Mouse (Mus musculus) neural tube, embryonic 14.5 days (tissue): ENCODE results near the gene Msantd2. TPM values are rescaled to one million over a fixed set of nuclear protein-coding genes. Genes with fewer than 3 reads are reported as not detected.

Experiments
- ATAC-seq: fragments of 200-750 bp; cut with Nextera tagmentation; 2 replicates; pipeline ENCODE4 v1.8.0; 2017; ENCODE audit warnings: low read depth, mild to moderate bottlenecking, moderate TSS enrichment, moderate library complexity
- H3K27ac ChIP-seq: fragments of 300-500 bp; sonication (generic); 2 replicates; pipeline ENCODE4 v1.5.1; 2014; ENCODE audit warnings: low read depth, mild to moderate bottlenecking, control low read depth, low read length, moderate library complexity, mixed read lengths
- H3K27me3 ChIP-seq: fragments of 300-500 bp; sonication (generic); 2 replicates; pipeline ENCODE4 v1.6.1; 2014; ENCODE audit warnings: low read length; ENCODE audit not compliant: control insufficient read depth, insufficient read depth
- H3K36me3 ChIP-seq: fragments of 300-500 bp; sonication (generic); 2 replicates; pipeline ENCODE4 v1.6.1; 2014; ENCODE audit warnings: low read length, mixed read lengths; ENCODE audit not compliant: control insufficient read depth, insufficient read depth
- H3K4me1 ChIP-seq: fragments of 300-500 bp; sonication (generic); 2 replicates; pipeline ENCODE4 v1.6.1; 2014; ENCODE audit warnings: low read length; ENCODE audit not compliant: control insufficient read depth, insufficient read depth
- H3K4me2 ChIP-seq: fragments of 300-500 bp; sonication (generic); 2 replicates; pipeline ENCODE4 v1.6.1; 2014; ENCODE audit warnings: mild to moderate bottlenecking, low read depth, low read length, control low read depth
- H3K4me3 ChIP-seq: fragments of 300-500 bp; sonication (generic); 2 replicates; pipeline ENCODE4 v1.5.1; 2014; ENCODE audit warnings: low read depth, low read length, control low read depth, mixed read lengths
- H3K9ac ChIP-seq: fragments of 300-500 bp; sonication (generic); replicated peaks from 2 replicates; pipeline ENCODE4 v1.6.1; 2014; ENCODE audit warnings: low read depth, mild to moderate bottlenecking, control low read depth, low read length, mixed read lengths
- H3K9me3 ChIP-seq: fragments of 300-500 bp; sonication (generic); 2 replicates; pipeline ENCODE4 v1.6.1; 2016; ENCODE audit warnings: low read length; ENCODE audit not compliant: control insufficient read depth
- WGBS: fragments of 180-500 bp; shearing (Covaris S2); extraction: QIAGEN DNeasy Blood & Tissue Kit; methylation state at CpG from one replicate; pipeline ENCODE4 v1.1.7; 2014; 5-methylcytosine and 5-hydroxymethylcytosine counted together
- polyA plus RNA-seq: library from polyadenylated mRNA; unstranded; fragments of >200 nt; fragmentation: Nextera tagmentation; extraction: Ambion mirVana; gene quantifications from 2 replicates; pipeline ENCODE4 v1.2.1, GENCODE M21; 2014

Msantd2 gene
- polyA plus RNA-seq, 1 experiment from 2014 or later, result 36.2 TPM

- peak; percentile 47 for ATAC-seq
- H3K27ac ChIP-seq, result no peak overlapping the region
- WGBS, result 1% methylated on average over 29 of the region's 29 CpGs
- peak overlapping the region; percentile 40 for H3K4me2 ChIP-seq
- peaks cover 16% of the 10 kb centered on the region for H3K27me3 ChIP-seq
- no peaks in the 10 kb centered on the region for H3K36me3 ChIP-seq
- peak overlapping the region; percentile 11; the same call in 1 of the 2 replicates for H3K4me3 ChIP-seq
- H3K9ac ChIP-seq, result no peak overlapping the region
- peaks cover 4% of the 10 kb centered on the region; the same call in 1 of the 2 replicates for H3K4me1 ChIP-seq
- H3K9me3 ChIP-seq, result no peaks in the 10 kb centered on the region
Measured at GRCm38 (mm10) chr9:37544447-37545165, 55.5 kb downstream of the Msantd2 start.

- Histone ChIP-seq H3K9me3 (no peaks in the 10 kb centered on the region), H3K4me3 (peak overlapping the region; percentile 11; the same call in 1 of the 2 replicates), H3K36me3 (no peaks in the 10 kb centered on the region), H3K4me1 (peaks cover 4% of the 10 kb centered on the region; the same call in 1 of the 2 replicates), H3K27me3 (peaks cover 18% of the 10 kb centered on the region), H3K27ac (no peak overlapping the region), H3K9ac (no peak overlapping the region), H3K4me2 (peak overlapping the region; percentile 40)
- 3% methylated on average over 17 of the region's 17 CpGs for WGBS
- peak; percentile 68 for ATAC-seq
Measured at GRCm38 (mm10) chr9:37545166-37545610, 56.1 kb downstream of the Msantd2 start.

GRCm38 (mm10) chr9:37545847-37546452 is 56.8 kb downstream of the Msantd2 start:
- peaks cover 4% of the 10 kb centered on the region; the same call in 1 of the 2 replicates for H3K4me1 ChIP-seq
- H3K4me2 ChIP-seq, result no peak overlapping the region
- no peak overlapping the region for H3K27ac ChIP-seq
- peaks cover 25% of the 10 kb centered on the region for H3K27me3 ChIP-seq
- no peaks in the 10 kb centered on the region for H3K36me3 ChIP-seq
- H3K9me3 ChIP-seq, result no peaks in the 10 kb centered on the region
- no peak overlapping the region for H3K9ac ChIP-seq
- no peak overlapping the region for H3K4me3 ChIP-seq
- 9% methylated on average over 27 of the region's 27 CpGs for WGBS
- ATAC-seq, result no peak

GRCm38 (mm10) chr9:37546889-37547288 is 57.8 kb downstream of the Msantd2 start:
- no peak overlapping the region for H3K27ac ChIP-seq
- WGBS, result 80% methylated on average over 1 of the region's 1 CpGs
- ATAC-seq, result no peak
- H3K4me2 ChIP-seq, result no peak overlapping the region
- H3K36me3 ChIP-seq, result no peaks in the 10 kb centered on the region
- no peaks in the 10 kb centered on the region for H3K9me3 ChIP-seq
- peaks cover 4% of the 10 kb centered on the region for H3K4me1 ChIP-seq
- H3K27me3 ChIP-seq, result peaks cover 32% of the 10 kb centered on the region
- no peak overlapping the region for H3K4me3 ChIP-seq
- H3K9ac ChIP-seq, result no peak overlapping the region

- Histone ChIP-seq H3K4me1 (peaks cover 9% of the 10 kb centered on the region), H3K9me3 (no peaks in the 10 kb centered on the region), H3K4me2 (no peak overlapping the region), H3K27ac (no peak overlapping the region), H3K36me3 (no peaks in the 10 kb centered on the region), H3K27me3 (peaks cover 29% of the 10 kb centered on the region), H3K9ac (no peak overlapping the region), H3K4me3 (no peak overlapping the region)
- ATAC-seq, result no peak
- 59% methylated on average over 1 of the region's 1 CpGs for WGBS
Measured at GRCm38 (mm10) chr9:37550435-37550834, 61.3 kb downstream of the Msantd2 start.

GRCm38 (mm10) chr9:37551751-37552531 is 62.8 kb downstream of the Msantd2 start:
- H3K4me1 ChIP-seq, result peaks cover 9% of the 10 kb centered on the region
- H3K9ac ChIP-seq, result peak overlapping the region; percentile 41; the same call in 1 of the 2 replicates
- no peaks in the 10 kb centered on the region for H3K9me3 ChIP-seq
- ATAC-seq, result peak; percentile 13
- peaks cover 20% of the 10 kb centered on the region for H3K27me3 ChIP-seq
- H3K4me3 ChIP-seq, result peak overlapping the region; percentile 39
- WGBS, result 2% methylated on average over 23 of the region's 23 CpGs
- H3K27ac ChIP-seq, result no peak overlapping the region
- no peaks in the 10 kb centered on the region for H3K36me3 ChIP-seq
- H3K4me2 ChIP-seq, result peak overlapping the region; percentile 88

- Histone ChIP-seq H3K9me3 (no peaks in the 10 kb centered on the region), H3K4me2 (peak within 1 kb of the TSS; percentile 88), H3K36me3 (no peaks in the 10 kb centered on the region), H3K4me1 (peaks cover 9% of the 10 kb centered on the region), H3K9ac (peak within 1 kb of the TSS; percentile 41; the same call in 1 of the 2 replicates), H3K27ac (no peak within 1 kb of the TSS), H3K27me3 (peaks cover 20% of the 10 kb centered on the region), H3K4me3 (peak within 1 kb of the TSS; percentile 39)
- peak; percentile 94 for ATAC-seq
- 3% methylated on average over 27 of the region's 31 CpGs for WGBS
Measured at GRCm38 (mm10) chr9:37552536-37553293, 63.6 kb downstream of the Msantd2 start, which contains the start of gene Nrgn. TSS of gene Nrgn (minus strand) at chr9:37552904.

- no peaks in the 10 kb centered on the region for H3K36me3 ChIP-seq
- no peak overlapping the region for H3K27ac ChIP-seq
- H3K9ac ChIP-seq, result no peak overlapping the region
- no peak for ATAC-seq
- H3K27me3 ChIP-seq, result peaks cover 20% of the 10 kb centered on the region
- WGBS, result 88% methylated on average over 1 of the region's 1 CpGs
- H3K4me1 ChIP-seq, result peaks cover 9% of the 10 kb centered on the region
- no peaks in the 10 kb centered on the region for H3K9me3 ChIP-seq
- H3K4me3 ChIP-seq, result no peak overlapping the region
- no peak overlapping the region for H3K4me2 ChIP-seq
Measured at GRCm38 (mm10) chr9:37554279-37554678, 65.2 kb downstream of the Msantd2 start.
